Mouse (Mus musculus) layer of hippocampus, adult 9-11 months (tissue): ENCODE results near the gene Mrpl43.

Experiments
- DNase-seq: peaks from one replicate; pipeline ENCODE4 v3.0.0; 2022

Mrpl43 gene

DNA sequence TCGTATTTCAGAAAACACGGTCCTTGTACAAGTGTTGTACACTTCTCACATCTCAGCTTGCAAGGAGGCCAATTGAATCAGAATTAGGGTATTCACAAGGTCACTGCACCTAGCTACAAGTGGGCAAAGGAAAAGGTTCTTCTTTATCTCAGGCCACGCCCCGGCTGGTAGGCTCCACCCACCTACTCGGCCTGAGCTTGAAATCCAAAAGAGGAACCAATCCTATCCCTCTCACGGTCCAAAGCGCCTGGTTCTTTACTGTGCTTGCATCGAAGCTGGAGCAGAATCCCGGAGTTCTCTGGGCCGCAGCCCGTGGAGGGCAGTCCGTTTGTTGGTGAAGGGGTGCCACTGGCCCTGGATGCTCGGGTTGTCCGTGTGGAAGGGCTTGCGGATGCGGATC, 798 bp downstream of the Mrpl43 start, which contains the start of gene Twnk:
Gene Twnk, plus strand, starts transcription at position 220 of the 400 bp plus-strand sequence.
- no peak for DNase-seq

DNA sequence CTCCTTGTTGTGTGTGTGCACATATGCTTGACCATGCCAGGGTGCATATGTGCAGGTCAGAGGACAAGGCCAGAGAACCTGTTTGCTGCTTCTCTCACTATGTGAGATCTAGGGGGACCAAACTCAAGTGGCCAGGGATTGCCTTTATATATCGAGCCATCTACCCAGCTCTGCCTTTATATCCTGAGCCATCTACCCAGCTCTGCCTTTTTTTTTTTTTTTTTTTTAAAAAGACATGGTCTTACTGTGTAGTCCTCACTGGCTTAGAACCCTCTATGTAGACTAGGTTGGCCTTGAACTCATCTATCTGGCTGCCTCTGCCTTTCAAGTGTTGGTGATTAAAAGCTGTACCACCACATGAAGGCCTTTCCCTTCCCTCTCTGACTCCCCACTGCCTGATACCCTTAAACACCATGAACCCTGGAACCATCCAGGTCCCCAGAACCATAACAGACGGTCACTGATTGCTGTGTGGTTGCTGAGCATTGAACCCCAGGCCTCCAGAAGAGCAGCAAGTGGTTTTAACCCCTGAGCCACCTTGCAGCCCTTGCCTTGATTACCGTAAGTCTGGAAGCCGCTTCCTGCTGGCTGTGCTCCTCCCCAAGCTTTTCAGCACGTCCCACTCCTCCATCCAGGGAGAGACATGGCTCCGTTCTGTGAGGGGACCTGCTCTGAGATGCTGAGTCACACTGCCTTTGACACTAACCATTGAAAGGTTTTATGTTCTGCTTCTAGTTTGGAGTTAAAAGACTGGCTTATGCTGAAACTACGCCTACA, 2.3 kb downstream of the Mrpl43 start:
- no peak for DNase-seq

DNA sequence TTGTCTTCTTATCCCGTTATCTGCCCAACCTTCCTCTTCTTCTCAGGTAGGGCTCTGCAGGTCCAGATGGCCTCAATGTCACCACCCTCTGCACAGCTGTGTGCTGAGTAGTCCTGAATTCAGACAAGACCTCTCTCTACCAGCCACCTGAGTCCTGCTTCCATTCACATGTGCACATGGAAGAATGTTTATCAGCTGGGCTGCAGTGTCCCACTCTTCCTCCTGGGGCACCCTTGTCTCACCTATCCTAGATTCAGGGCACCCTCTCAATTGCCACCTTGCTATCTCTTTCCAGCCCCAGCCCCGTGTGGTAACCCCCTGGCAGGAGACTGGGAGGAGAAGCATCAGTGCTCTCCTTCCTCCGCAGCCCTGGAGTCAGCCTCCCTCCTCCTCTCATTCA, 3.9 kb downstream of the Mrpl43 start:
- no peak for DNase-seq

DNA sequence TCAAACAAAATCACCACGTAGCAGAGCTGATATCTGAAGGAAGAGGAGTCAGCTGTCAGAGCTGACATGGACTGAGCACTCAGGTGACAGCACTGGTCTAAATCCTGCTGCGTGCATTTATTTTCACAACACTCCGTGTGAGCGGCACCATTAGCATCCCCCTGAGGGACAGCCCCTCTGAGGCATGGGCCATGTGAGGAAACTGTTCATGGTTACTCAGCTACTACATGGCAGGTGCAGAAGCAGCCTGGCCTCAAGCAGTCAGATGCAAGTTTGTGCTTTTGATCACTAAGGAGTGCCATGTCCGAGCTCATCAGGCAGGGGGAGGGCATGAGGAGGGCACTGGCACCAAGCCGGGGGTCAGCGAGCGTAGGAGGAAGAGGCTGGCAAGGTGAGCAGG, 6.6 kb downstream of the Mrpl43 start:
- no peak for DNase-seq

DNA sequence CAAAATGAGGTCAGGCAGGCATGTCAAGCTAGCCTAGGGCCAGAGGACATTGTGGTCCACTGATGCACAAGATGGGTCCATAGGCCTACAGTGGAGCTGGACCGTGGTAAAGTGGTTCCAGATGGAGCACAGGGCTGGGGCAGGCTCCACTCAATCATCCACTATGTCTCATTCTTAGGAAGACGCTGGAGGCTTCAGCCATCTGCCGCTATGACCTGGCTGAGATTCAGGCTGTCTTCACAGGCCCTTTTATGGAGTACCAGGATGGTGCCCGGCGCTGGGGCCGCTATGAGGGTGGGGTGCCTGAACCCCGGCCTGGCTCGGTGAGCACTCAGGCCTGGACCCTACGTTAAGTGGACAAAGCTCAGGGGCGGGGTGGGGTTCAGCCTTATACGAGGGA, 8.5 kb downstream of the Mrpl43 start:
- DNase-seq = no peak

DNA sequence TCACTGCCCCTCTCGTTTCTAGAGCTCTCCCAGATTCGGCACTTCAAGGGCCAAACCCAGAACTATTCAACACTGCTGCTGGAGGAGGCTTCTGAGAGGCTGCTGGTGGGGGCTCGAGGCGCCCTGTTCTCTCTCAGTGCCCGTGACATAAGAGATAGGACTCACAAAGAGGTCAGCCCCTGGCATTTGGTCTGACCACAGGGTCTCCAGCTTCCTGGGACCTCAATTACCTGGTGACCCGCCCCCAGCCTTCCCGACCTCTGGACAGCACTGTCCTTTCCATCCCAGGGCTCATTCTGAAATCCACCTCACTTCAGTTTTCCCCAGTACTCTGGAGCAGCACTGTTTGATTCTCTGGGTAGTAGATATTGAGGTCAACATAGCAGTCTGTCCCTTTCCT, 13.5 kb downstream of the Mrpl43 start:
- no peak for DNase-seq

DNA sequence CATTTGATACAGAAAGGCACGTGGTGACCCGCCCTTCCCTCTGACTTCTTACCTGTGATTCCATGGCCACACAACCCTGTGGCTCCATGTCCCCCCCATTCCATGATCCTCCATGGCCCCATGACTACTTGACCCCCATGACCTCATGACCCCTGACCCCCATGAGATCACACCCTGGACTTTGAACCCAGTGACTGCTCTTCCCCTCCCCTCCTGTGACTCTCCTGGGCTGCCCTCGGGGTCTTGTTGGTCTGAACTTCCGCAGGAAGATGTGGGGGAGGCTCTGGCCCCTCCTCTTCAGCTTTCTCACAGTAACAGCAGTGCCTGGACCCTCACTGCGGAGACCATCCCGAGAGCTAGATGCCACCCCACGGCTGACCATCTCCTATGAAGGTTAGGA, 14.0 kb downstream of the Mrpl43 start:
- DNase-seq = no peak

DNA sequence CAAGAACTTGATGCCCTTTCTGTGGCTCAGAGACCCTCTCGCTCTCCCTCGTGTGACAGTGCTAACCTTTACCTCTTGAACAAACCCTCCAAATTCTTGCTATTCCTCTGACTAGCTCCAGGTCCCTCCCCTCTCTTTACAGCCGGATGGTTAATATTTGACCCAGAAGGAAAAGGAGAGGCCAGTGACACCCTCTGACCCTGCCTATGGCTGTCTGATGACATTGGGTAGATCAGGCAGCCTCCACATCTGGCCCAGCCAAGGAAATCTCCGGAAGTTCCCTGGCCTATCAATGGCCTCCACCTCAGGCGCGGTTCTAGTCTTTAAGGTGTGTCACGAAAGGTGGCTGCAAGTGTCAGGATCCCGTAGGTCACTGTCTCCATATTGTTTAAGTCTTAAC, 15.2 kb downstream of the Mrpl43 start:
- DNase-seq = no peak

DNA sequence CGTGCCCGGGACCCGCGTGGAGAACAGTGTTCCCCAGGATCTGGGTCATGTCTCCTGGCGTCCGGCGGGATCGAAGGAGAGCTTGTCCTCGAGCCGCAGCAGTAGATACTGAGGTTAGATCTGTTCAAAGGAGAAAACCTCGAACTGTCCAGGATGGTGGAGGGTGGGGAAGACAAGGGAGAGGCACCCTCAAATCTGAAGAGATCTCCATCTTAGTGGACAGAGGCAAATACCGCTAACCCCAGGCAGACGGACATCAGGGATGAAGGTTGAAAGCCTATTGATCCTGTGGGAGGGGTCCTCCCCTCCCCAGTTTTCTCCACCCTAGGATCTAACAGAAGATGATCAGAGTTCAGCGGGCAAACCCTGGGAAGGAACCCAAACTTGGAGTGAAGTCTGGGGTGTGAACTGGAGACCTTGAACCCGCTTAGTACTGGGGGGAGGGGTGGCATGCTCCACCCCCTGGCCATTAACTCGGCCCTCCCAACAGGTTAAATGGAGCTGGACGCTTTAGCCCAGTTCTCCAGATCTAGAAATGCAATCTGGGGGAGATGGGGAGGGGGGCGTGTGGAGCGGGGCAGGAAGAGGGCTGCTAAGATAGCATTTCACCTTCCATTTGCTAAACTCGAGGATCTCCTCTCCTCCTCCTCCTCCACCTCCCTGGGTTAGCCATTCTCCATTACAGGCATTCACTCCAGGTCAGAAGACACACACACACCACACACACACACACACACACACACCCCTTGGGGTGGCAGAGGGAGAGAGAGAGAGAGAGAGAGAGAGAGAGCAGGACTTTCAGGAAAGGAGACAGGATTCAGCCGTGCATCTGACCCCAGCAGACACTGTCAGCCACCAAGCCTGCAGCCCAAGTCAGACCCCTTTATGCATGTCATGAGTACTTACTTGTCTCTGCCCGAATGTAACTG, 16.4 kb downstream of the Mrpl43 start:
- no peak for DNase-seq

DNA sequence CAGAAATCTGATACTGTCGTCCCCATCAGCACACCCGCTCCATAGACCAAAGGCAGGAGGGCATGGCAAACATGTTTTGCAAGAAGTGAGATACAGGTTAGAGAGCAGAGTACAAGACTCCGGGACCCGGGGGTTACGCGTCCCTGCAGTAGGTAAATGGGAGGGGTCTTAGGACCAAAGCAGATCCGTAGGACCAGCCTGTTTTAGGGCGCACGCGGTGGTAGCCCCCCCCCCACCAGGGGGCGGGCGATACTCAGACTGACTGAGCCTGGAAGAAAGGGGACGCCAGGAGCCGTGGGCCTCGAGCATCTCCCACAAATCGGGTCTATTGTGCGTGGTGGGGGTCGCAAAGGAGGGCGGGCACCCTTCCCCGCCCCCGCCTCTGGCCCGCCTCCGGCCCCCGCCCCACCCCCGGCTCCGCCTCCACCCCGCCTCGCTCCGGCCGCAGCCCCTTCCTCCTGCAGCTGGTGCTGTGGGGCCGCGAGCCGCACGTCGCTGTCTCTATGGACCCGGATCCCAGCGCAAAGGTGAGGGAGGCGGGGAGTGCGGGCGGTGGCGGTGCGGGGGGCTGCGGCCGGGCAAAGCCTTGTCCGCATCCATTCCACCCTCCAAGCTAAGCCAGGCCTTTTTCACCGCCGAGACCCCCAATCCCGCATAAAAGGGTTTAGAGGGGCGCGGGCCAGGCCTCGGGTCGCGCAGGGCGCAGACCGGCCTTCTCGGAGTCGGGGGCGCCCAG, 17.2 kb downstream of the Mrpl43 start, which contains the start of gene Sema4g:
Gene Sema4g, plus strand, starts transcription at position 271 of the 736 bp plus-strand sequence.
- no peak for DNase-seq

DNA sequence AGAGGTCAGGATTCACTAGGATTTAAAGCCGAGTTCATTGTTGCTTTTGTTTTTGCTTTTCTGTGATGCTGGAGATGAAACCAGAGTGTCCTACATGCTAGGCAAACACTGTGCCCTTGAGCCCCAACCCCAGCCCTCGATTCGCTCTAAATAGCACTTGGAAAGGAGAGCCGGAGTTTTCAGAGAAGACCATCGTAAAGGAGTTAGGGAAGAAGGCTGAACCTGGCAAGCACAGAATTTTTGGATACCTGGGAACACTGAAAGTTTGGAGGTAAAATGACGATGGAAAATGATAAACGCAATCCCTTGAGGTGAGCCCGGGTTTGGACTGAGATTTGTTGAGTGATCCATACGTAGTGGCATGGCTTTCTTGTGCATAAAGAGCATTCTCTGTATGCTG, 17.9 kb downstream of the Mrpl43 start:
- DNase-seq = no peak

DNA sequence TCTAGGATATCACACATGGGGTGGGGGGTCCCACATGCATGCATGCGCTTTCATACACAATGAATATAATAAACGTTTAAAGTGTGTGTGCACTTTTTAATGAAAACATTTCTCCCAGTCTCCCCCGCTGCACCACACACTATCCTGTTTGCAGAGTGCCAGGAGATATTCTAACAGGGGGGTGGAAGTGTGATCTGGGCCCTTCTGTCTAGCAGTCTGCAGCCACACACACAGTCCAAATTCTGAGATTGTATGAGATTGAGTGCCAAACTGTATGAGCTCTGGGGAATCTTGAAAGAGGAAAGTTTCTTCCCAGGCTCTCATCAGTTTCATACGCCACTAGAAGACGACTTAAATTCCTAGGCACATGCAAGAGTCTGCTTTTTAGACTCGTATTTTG, 18.4 kb downstream of the Mrpl43 start:
- DNase-seq = peak; percentile 81

DNA sequence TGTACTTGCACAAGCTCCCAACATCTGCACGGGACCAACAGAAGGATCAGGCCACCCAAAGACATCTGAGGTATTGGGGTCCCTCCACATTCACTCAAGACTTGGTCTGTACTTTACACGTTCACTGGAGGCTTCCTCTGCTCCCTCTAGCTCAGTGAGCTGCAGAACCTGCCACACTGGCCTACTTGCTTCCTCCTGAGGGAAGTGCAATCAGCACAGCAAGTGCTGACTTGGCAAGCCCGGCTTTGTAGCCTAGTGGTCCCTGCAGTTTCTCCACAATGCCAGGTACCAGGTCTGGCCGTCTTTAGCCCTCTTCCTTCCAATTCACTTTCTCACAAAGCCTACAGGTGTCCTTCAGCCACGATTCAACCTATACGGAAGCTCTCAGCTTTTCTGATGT, 19.2 kb downstream of the Mrpl43 start:
- DNase-seq = no peak

DNA sequence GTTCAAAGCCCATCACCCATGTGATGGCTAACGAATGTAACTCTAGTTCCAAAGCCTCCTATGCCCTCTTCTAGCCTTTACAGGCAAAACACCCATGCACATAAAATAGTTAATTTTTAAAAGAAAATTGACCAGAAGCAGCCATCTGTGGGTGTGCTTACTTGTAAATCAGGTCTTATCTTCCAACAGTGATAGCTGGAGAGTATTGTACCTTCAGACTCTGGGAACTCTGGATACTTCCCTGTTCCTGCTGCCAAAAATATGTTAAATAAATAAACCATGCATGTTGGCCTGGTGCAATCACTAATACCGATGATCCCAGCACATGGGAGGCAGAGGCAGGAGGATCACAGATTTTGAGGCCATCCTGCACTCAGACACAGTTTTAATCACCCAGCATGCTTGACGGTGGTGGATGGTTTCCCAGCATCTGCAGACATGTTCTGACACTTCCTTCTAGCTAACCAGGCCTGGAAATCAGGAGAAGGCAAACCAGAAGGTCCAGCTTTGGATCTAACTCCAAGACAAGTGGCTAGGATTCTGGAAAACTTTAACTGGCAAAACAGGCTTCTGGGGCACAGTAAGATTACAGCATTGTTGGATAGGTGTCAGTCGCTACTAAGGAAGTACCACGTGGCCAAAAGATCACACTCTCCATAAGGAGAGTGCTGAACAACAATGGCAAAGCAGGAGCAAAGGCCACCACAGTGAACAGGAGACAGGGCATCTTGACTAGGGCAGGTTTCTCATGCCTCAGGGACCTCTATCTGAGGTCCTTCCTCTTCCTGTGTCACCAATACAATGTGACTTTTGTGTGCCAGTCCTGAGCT, 20.9 kb downstream of the Mrpl43 start:
- DNase-seq = no peak

DNA sequence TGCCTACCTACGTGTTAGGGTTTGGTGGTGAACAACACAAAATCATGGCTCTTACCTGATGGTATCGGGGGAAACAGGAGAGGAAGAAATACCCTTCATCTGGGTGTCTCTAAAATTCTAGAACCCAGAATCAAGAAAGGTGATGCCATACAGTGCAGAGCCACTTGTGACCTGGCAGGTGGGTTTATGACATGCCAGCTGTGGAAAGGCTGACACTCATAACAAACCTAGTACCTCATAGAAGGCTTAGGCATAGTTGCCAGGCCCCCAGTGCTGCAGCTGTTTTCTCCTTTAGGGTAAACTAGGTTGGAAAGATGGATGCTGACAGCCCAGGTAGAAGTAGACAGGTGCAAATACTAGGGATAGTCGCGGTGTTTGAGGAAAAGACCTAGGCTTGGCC, 21.8 kb downstream of the Mrpl43 start:
- no peak for DNase-seq

DNA sequence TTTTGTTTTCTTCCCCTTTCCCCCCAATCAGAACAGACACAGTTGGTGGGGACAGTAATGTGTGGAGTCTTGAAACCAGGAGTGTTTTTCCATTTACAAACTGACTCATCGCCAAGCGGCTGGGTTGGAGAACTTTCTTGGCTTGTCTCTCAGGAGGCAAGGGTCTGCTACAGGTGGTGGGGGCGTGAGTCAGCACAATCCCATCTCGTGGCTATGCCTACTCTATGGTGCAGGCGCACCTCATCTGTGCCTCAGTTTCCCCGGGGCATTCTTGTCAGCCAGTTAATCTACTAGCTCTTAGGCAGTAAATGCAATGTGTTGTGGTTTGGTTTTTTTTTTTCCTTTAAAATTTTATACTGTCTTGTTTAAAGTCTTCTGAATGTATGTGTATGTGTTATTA, 22.9 kb downstream of the Mrpl43 start:
- DNase-seq = no peak

DNA sequence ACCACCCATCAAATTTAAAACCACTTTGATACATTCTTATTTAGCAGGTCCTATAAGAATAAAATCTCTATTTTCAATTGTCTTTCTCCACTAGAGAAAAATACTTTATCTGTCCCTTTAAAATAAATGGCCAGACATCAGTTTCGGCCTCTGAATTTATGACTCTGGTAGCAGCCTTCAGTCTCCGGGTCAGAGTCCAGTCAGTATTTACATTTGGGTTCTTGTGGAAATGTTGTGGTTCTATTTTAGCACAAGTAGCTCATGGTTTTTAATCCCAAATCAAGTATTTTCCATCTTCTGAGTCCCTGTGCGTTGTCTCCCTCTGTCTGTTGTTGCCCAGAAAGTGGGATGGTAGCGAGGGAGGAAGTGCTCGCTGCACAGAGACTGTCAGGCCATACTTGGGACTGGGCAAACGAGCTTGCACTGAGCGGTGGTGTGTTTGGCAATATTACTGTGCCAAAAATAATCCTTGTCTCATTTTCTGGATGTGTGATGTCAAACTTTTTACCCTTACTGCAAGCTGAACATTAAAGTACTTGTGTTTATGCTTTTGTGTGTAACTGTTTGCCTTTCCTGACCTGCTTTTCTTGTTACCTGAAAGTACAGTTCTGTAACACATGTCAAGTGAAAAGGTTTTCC, 23.6 kb downstream of the Mrpl43 start:
- no peak for DNase-seq

DNA sequence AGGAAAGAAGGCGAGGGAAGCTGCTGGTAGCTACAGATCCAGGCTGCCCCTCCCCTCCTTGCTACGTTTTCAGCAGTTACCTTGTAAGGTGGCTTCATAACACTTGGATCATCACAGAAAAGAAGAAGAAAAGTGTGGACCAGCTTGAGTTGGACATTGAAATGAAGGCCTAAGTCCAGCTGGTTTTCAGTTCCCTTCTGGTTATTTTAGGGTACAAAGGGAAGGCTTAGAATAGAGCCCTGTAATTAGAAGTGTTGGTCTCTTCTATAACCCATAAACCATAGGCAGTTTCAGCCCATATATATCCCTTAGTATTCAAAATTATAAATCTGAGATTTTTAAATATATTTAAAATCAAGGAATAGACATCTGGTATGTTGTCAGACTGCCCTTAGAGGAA, 25.5 kb downstream of the Mrpl43 start:
- DNase-seq = no peak

DNA sequence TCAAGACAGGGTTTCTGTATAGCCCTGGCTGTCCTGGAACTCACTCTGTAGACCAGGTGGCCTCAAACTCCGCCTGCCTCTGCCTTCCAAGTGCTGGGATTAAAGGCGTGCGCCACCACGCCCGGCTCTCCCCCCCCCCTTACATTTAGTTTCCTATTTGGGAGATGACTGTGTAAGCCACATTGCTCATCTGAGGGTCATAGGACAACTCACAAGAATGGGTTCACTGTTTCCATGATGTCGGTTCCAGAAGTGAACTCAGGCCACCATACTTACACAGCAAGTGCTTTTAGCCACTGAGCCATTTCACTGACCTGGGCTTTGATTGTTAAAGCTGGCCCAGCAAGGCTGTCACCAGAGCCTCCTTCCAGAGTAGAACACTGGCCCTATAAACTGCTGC, 29.1 kb downstream of the Mrpl43 start:
- DNase-seq = no peak

DNA sequence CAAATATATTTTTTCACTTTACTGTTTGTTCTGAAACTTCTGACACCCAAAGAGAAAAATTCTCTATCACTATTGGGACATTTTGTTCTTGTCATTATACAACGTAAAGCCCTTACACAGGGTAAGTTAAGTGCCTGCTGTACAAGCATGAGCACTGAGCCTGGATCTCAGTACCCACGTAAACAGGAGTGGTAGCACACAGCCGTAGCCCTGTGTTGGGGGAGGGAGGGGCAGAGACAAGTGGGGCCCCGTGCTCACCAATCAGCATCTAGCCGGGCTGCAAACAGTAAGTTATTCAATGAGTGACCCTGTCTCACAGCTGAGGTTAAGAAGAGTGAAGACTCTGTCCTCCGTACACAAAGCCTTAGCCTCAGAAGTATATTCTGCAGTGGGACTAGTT, 29.6 kb downstream of the Mrpl43 start:
- DNase-seq = no peak

DNA sequence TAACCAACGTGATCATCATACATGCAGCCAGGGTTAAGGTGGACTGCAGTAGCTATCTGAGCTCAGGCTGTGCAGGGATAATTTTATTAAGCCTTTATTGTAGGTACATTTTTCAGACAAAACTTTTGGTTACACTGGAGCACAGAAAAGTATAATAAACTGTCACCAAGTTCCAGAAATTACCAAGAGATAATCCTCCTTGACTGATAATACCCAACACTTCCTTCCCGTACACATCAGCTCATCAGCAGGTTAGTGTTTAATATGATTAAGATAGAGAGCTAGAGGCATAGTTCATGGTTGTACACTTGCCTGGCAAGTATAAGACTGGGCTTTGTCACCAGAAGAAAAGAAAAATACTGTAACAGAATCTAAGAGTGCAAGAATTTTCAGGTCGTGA, 37.9 kb downstream of the Mrpl43 start:
- DNase-seq = no peak

DNA sequence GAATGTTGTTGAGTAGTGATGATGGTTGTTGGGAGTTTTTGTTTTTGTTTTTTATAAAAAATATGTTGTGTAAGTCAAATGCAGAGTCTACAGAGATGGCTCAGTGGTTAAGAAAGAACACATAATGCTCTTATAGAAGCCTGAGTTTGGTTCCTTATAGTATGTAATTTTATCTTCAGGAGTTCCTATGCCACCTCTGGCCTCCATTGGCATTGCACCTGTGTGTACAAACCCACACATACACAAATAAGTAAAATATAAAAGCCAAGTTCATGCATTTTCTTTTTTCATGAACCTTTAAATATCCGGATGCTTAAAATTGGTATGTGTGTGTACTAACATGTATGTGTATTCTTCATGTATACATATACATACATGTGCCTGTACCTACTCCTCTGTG, 40.3 kb downstream of the Mrpl43 start:
- DNase-seq = no peak
